15 mouse cellular contexts compared by ENCODE assay signal in genomic region chr14:29403849-29404808, GRCm38 (mm10).
DNase-seq lines count a peak whose midpoint lies in the region; ATAC-seq lines count a peak whose summit lies in the region.
"Had no signal": no experiment of that assay in that cellular context is flagged by ENCODE, and none has a peak within 500 bp of the region (broad histone marks: within the 10 kb centered on the region; RNA-seq: fewer than 3 reads in every experiment).

No protein-coding gene starts in this region.

- no peak overlapping the region for H3K9ac ChIP-seq in midbrain, embryonic 16.5 days (ENCODE audit: low read depth, low read length)
- no peak overlapping the region for H3K9ac ChIP-seq in kidney, embryonic 16.5 days (replicated peaks; ENCODE audit: low read length)
- H3K9ac ChIP-seq: limb, embryonic 12.5 days; liver, postnatal 0 days had no signal

- WGBS in midbrain, embryonic 10.5 days = 83% methylated on average over 8 of the region's 8 CpGs
- 73% methylated on average over 8 of the region's 8 CpGs for WGBS in midbrain, embryonic 16.5 days
- 52% methylated on average over 8 of the region's 8 CpGs for WGBS in kidney, embryonic 16.5 days

- H3K4me3 ChIP-seq in midbrain, embryonic 10.5 days = no peak overlapping the region
- H3K4me3 ChIP-seq in midbrain, embryonic 16.5 days (ENCODE audit: low read depth, low read length) = no peak overlapping the region
- H3K4me3 ChIP-seq in kidney, embryonic 16.5 days (ENCODE audit: low read length) = no peak overlapping the region
- H3K4me3 ChIP-seq: heart, embryonic 10.5 days; limb, embryonic 12.5 days had no signal

- H3K9me3 ChIP-seq in midbrain, embryonic 10.5 days (replicated peaks) = no peaks in the 10 kb centered on the region
- no peaks in the 10 kb centered on the region for H3K9me3 ChIP-seq in midbrain, embryonic 16.5 days (replicated peaks; ENCODE audit: control insufficient read depth, low read length, poor library complexity, severe bottlenecking)
- no peaks in the 10 kb centered on the region for H3K9me3 ChIP-seq in kidney, embryonic 16.5 days (ENCODE audit: low read length)
- H3K9me3 ChIP-seq: heart, embryonic 10.5 days; limb, embryonic 12.5 days had no signal

- ATAC-seq in midbrain, embryonic 16.5 days = no peak
- ATAC-seq in kidney, embryonic 16.5 days (ENCODE audit: low FRiP score, low TSS enrichment) = 0 out of 2 replicates have a peak, but pooled peaks have one; percentile 46
- ATAC-seq: inflammation-experienced regulatory T-cells, adult 6 months; liver, postnatal 0 days had no signal

- no peak overlapping the region for H3K4me2 ChIP-seq in midbrain, embryonic 16.5 days (ENCODE audit: low read length)
- H3K4me2 ChIP-seq in kidney, embryonic 16.5 days (replicated peaks; ENCODE audit: low read depth, low read length) = no peak overlapping the region
- H3K4me2 ChIP-seq: limb, embryonic 12.5 days had no signal

- intact Hi-C loops in heart, postnatal 14 days (cut with DNase I) = no loop called here
- intact Hi-C loops in heart, postnatal 25 days (cut with DNase I) = no loop called here

- 0 out of 2 replicates have a peak, but pooled peaks cover 8% of the 10 kb centered on the region for H3K4me1 ChIP-seq in midbrain, embryonic 10.5 days
- H3K4me1 ChIP-seq in midbrain, embryonic 16.5 days (ENCODE audit: control insufficient read depth, insufficient read depth, low read length) = peaks cover 6% of the 10 kb centered on the region; the same call in 1 of the 2 replicates
- H3K4me1 ChIP-seq in kidney, embryonic 16.5 days (ENCODE audit: insufficient read depth, low read length) = 0 out of 2 replicates have a peak, but pooled peaks cover 6% of the 10 kb centered on the region
- H3K4me1 ChIP-seq: heart, embryonic 10.5 days had no signal

- H3K27me3 ChIP-seq in midbrain, embryonic 10.5 days (ENCODE audit: low read depth, poor library complexity, severe bottlenecking) = no peaks in the 10 kb centered on the region
- H3K27me3 ChIP-seq in midbrain, embryonic 16.5 days (ENCODE audit: control insufficient read depth, insufficient read depth, low read depth, low read length) = no peaks in the 10 kb centered on the region
- H3K27me3 ChIP-seq in kidney, embryonic 16.5 days (ENCODE audit: insufficient read depth, low read length) = no peaks in the 10 kb centered on the region
- H3K27me3 ChIP-seq: CH12.LX; limb, embryonic 12.5 days had no signal

- no peaks in the 10 kb centered on the region for H3K36me3 ChIP-seq in midbrain, embryonic 10.5 days
- no peaks in the 10 kb centered on the region for H3K36me3 ChIP-seq in midbrain, embryonic 16.5 days (ENCODE audit: control insufficient read depth, insufficient read depth, low read length)
- no peaks in the 10 kb centered on the region for H3K36me3 ChIP-seq in kidney, embryonic 16.5 days (ENCODE audit: insufficient read depth, low read length)
- H3K36me3 ChIP-seq: heart, embryonic 10.5 days; limb, embryonic 12.5 days had no signal

- peak; percentile 3 to 18 for DNase-seq in heart, postnatal 14 days
- DNase-seq in heart, postnatal 25 days (ENCODE audit: low spot score) = no peak
- DNase-seq in midbrain, embryonic 10.5 days (ENCODE audit: low spot score) = no peak
- DNase-seq in lung, postnatal 14 days = peak; percentile 7
- no peak for DNase-seq in right cerebral cortex, postnatal 4 days
- no peak for DNase-seq in embryo, embryonic 10 days (ENCODE audit: low spot score)
- DNase-seq: adrenal gland, postnatal 10 days; liver, postnatal 0 days; spleen, adult 18-20 months had no signal

- 0 out of 2 replicates have a peak overlapping the region, but pooled peaks have one; percentile 9 for H3K27ac ChIP-seq in midbrain, embryonic 10.5 days (replicated peaks)
- H3K27ac ChIP-seq in midbrain, embryonic 16.5 days (ENCODE audit: low read length) = no peak overlapping the region
- H3K27ac ChIP-seq in kidney, embryonic 16.5 days (ENCODE audit: low read length) = no peak overlapping the region
- H3K27ac ChIP-seq: heart, embryonic 10.5 days; limb, embryonic 12.5 days had no signal

Comparison
In these comparisons a context has a peak if more than half of its experiments do, and no peak if none do; other contexts are left out.
1. DNase-seq: peak in heart, postnatal 14 days (2 of 2) and lung, postnatal 14 days (single experiment); none in heart, postnatal 25 days (single experiment), midbrain, embryonic 10.5 days (single experiment), right cerebral cortex, postnatal 4 days (single experiment) and embryo, embryonic 10 days (single experiment).